Mouse (Mus musculus): ENCODE data around the gene Flad1. TPM values are rescaled to one million over a fixed set of nuclear protein-coding genes. Genes with fewer than 3 reads are reported as not detected.
"Not testable (repeated sequence)": the region's sequence is repeated elsewhere in the genome, so short reads cannot be mapped to it uniquely, and the experiment has no call there.

Flad1 gene
- total RNA-seq, 2 experiments from 2014 or later = 11.3 to 18.7 TPM

DNA sequence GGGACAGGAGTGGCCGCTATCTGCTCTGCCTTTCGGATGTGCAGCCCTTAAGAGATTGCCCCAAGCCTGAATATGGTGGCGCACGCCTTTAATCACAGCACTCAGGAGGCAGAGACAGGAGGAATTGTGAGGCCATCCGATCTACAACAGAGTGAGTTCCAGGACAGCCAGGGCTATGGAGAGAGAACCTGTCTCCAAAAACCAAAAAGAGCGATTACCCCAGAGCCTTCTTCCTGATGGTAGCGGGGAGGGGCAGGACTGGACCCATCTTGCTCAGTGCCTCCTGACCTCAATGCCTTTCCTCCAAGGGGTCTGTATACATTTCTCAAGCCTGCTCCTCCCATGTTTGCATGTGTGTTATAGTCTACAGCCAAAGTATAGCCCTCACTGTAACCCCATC lies 17.4 kb upstream of the Flad1 start:
- ATAC-seq (replicated peaks; ENCODE audit: poor library complexity) = not testable (repeated sequence)

DNA sequence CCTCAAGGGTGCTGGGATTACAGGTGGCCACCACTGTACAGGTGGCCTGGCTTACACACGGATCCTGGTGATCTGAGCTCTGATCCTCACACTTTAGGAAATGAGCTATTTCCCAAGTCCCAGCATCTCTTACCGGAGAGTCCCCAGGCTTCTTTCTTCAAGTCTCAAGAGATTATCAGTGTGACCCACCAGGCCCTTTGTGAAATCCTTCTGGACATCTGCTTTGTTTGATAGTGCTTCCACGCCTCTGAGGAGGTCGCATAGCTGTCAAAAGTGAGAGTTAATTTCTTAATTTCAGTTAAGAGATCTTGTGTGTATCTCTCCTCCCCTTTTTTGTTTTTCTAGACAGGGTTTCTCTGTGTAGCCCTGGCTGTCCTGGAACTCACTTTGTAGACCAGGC lies 14.2 kb upstream of the Flad1 start:
- peak; percentile 33 for ATAC-seq (replicated peaks; ENCODE audit: poor library complexity)

DNA sequence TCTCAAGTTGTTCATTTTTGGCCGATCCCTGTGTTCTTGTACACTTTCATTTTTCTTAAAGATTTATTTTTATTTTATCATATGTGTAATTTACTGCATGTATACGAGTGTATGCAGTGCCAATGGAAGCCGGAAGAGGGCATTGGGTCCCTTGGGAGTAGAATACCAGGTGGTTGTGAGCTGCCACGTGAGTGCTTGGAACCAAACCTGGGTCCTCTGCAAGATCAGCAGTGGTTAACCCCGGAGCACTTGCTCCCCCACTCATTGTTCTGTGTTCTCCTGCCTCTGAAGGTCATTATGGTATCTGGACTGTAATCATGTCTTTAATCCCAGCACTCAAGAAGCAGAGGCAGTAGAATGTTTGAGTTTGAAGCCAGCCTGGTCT lies 13.5 kb upstream of the Flad1 start:
- no peak for ATAC-seq (replicated peaks; ENCODE audit: poor library complexity)

- ATAC-seq (replicated peaks; ENCODE audit: poor library complexity) = no peak
These were observed 12.9 kb upstream of the Flad1 start for GRCm38 (mm10) chr3:89424416-89425140.

DNA sequence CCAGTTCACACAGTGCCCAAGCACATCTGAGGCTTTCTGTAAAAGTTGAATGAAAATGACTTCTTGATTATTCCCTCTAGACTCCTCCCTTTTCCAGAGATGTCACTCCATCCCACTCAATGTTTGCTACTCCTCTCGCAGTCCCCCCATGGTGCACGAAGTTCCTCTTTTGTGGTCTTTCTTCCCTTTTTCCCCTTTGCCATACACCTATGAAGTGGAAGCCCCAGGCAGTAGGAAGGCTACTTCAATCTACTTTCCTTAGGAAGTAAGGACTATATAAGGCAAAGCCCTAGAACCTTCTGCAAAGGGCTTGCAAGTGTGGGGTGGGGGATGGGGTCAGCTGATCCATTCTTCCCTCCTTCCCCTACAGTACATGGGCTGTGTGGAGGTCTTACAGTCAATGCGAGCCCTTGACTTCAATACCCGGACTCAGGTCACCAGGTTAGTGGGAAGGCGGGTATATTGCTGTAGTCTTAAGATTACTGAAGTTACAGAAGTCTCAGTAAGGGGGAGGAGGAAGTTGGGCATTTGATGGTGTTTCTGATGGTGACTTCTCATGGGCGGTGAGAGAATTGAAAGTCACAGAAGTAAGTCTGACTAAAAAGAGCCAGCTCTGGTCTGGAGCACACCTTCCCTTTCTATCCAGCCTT lies 11.0 kb upstream of the Flad1 start:
- ATAC-seq (replicated peaks; ENCODE audit: poor library complexity) = no peak

DNA sequence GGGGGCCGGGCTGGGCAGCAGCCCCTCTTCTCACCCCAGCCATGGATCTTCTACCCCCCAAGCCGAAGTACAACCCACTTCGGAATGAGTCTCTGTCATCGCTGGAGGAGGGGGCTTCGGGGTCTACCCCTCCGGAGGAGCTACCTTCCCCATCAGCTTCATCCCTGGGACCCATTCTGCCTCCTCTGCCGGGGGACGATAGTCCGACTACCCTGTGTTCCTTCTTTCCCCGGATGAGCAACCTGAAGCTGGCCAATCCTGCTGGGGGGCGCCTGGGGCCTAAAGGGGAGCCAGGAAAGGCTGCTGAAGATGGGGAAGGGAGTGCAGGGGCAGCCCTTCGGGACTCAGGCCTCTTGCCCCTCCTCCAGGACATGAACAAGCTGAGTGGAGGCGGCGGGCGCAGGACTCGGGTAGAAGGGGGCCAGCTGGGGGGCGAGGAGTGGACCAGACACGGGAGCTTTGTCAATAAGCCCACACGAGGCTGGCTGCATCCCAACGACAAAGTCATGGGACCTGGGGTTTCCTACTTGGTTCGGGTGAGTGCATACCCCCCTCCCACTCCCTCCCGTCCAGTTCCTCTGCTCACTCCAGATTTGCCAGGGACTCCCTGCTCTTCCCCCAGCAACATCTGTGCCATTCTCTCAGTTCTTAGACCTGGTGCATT lies 10.3 kb upstream of the Flad1 start:
- ATAC-seq (replicated peaks; ENCODE audit: poor library complexity) = no peak

GRCm38 (mm10) chr3:89421002-89421774 lies 9.5 kb upstream of the Flad1 start:
- ATAC-seq (replicated peaks; ENCODE audit: poor library complexity) = peak; percentile 45

GRCm38 (mm10) chr3:89420421-89420820 lies 8.8 kb upstream of the Flad1 start:
- ATAC-seq (replicated peaks; ENCODE audit: poor library complexity) = no peak

- no peak for ATAC-seq (replicated peaks; ENCODE audit: poor library complexity)
These were observed 8.3 kb upstream of the Flad1 start for GRCm38 (mm10) chr3:89419981-89420380.

GRCm38 (mm10) chr3:89419571-89419970 lies 7.9 kb upstream of the Flad1 start:
- ATAC-seq (replicated peaks; ENCODE audit: poor library complexity) = no peak

- no peak for ATAC-seq (replicated peaks; ENCODE audit: poor library complexity)
These were observed 7.2 kb upstream of the Flad1 start for GRCm38 (mm10) chr3:89418861-89419250.

- ATAC-seq (replicated peaks; ENCODE audit: poor library complexity) = peak; percentile 86
These were observed 6.6 kb upstream of the Flad1 start, which contains the start of the genes Cks1b and Shc1 for GRCm38 (mm10) chr3:89418170-89418860. Gene Cks1b (minus strand): TSS chr3:89418383. Gene Shc1 (plus strand): TSS chr3:89418443.

DNA sequence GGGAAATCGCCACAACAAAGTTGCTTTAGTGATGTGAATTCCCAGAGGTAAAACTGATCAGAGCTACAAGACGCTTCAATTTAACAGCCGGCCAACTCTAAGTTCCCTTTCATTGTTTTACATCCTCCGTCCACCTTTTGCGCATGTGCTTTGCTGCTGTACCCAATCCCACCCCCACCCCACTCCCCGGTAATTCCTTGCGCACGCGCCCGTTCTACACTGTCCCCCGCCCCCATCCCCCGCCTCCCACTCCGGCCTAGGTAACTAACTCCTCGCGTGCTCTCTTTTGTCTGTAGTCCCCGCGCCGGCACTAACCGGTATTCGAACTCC lies 6.1 kb upstream of the Flad1 start:
- peak; percentile 15; the same call in 1 of the 2 replicates for ATAC-seq (replicated peaks; ENCODE audit: poor library complexity)

DNA sequence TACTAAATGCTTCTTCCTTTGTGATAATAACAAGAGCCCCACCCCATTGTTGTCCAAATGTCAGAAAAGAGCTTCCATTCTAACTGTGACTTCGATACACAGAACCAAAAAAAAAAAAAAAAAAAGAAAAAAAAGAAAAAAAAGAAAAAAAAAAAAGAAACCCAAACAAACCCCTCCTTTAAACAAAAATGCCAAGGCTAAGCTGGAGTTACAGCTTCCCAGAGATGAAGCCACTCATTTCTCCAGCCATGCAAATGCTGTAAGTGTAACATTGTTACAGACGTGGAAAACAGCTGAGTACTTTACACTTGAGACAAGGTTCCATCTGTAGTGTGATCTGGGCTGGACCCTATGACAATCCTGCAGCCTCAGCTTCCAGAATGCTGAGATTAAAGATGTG lies 5.5 kb upstream of the Flad1 start:
- no peak for ATAC-seq (replicated peaks; ENCODE audit: poor library complexity)

DNA sequence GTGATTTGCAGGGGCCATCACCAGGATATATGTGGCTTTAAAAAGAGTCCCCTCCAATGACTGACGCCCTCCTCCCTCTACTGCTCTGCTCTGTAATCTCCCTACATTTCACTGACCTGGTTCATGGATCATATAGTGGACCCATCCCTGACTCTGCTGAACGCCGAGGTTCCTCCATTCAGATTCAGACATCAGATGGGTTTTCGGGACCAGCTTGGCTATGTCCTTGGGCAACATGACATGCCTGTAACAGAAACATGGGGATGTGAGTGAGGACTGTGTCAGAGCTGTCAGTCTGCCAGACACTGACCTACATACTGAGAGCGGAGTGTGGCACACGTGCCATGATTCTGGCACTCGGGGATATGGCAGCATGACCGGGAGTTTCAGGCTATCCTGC lies 4.5 kb upstream of the Flad1 start:
- ATAC-seq (replicated peaks; ENCODE audit: poor library complexity) = no peak

DNA sequence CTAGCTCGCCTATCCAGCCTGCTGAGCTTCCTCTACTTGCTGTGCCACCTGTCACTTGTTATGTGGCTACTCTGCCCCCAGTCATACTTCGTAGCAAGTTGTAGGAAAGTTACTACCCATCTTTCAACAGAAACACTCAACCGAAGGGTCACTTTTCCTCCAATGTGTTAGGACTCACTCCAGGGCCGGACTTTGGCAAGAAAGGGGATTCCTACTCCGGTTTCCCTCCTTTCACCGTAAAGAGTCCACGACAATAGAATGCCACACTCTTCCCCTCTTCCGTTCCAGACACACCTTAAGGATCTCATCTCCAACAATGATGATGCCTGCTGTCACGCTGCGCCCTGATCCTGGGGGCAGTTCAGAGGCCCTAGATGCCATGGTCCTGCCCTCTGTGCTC lies 806 bp downstream of the Flad1 start:
- ATAC-seq (replicated peaks; ENCODE audit: poor library complexity) = no peak

DNA sequence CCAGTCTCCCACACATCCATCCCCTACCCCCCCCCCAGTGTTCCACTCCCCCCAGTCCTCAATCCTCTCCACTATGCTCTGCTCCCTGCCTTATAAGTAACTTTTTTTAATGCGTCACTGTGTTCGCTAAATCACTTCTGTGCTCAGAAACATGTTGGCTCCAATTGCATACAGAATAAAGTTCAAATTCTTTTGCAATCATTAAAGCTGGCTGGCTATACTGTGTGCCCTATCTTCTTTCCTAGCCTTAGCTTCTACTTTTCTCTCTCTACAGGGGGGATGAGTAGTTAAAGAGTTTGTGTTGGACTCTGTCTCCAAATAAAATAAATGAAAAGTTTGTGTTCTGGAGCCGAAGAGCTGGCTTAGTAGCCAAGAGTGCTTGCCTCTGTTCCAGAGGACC lies 2.0 kb downstream of the Flad1 start:
- ATAC-seq (replicated peaks; ENCODE audit: poor library complexity) = no peak

- ATAC-seq (replicated peaks; ENCODE audit: poor library complexity) = no peak
These were observed 3.2 kb downstream of the Flad1 start for GRCm38 (mm10) chr3:89408448-89408847.

DNA sequence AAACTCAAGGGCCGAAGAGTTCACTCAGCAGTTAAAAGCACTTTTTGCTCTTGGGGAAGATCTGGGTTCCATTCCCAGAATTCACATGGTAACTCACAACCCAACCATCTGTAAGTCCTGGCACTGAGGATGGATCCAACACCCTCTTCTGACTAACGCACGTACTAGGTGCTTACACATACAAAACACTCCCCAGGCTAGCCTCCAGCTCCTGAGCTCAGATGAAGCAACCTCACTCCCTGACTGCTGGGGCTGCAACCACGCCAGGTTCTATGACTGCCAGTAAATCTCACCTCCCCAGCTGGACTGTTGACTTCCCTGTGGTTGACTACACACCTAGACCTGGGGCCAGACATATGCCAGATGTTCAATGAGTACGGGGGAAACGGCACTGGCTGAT lies 4.8 kb downstream of the Flad1 start:
- no peak for ATAC-seq (replicated peaks; ENCODE audit: poor library complexity)

GRCm38 (mm10) chr3:89402693-89403092 lies 9.0 kb downstream of the Flad1 start, which contains the start of gene Lenep:
Gene Lenep (minus strand): TSS chr3:89402793.
- ATAC-seq (replicated peaks; ENCODE audit: poor library complexity) = no peak

DNA sequence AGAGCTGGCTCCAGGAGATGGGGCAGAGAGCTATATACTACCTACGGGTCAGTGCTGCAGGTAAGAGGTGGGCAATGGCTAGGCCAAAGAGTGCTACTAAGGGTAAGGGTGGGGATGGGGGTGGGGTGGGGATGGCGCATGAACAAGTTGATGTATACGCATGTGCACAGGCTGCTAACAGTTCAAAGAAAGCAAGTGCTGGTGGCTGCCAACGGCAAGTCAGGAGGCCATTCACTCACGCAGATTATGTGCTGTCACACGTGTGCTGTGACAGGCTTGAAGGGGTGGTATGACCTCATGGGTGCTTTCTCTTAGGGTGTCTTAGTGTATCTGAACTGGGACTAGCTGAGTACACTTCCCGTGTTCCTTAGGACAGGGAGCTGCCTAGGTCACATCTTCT lies 10.3 kb downstream of the Flad1 start:
- ATAC-seq (replicated peaks; ENCODE audit: poor library complexity) = no peak

All from megakaryocyte progenitor cell, adult 5-6 weeks (primary cell).